Mouse (Mus musculus) megakaryocyte-erythroid progenitor cell, adult 5-6 weeks (primary cell): ENCODE measurements around the gene Mia. TPM values are rescaled to one million over a fixed set of nuclear protein-coding genes. Genes with fewer than 3 reads are reported as not detected.

Source experiments
- ATAC-seq: replicated peaks from 2 replicates; pipeline ENCODE4 v1.8.0; 2016; ENCODE audit warnings: mild to moderate bottlenecking, inconsistent platforms; ENCODE audit not compliant: severe bottlenecking, poor library complexity, low FRiP score, low TSS enrichment
- total RNA-seq, 2 experiments: library from RNA; stranded (forward) in 1 of 2; stranded (reverse) in 1 of 2; fragments of 200-1000, 215-1000 nt in 1 of 2; fragments of >200 nt in 1 of 2; fragmentation: Nextera tagmentation in 1 of 2; gene quantifications; 2 replicates each; pipeline ENCODE4 v1.2.3; 2014 to 2017

The Mia gene
- total RNA-seq, 2 experiments from 2014 or later = not detected

- ATAC-seq = no peak
Measured at GRCm38 (mm10) chr7:27192434-27192833, 11.5 kb upstream of the Mia start.

DNA sequence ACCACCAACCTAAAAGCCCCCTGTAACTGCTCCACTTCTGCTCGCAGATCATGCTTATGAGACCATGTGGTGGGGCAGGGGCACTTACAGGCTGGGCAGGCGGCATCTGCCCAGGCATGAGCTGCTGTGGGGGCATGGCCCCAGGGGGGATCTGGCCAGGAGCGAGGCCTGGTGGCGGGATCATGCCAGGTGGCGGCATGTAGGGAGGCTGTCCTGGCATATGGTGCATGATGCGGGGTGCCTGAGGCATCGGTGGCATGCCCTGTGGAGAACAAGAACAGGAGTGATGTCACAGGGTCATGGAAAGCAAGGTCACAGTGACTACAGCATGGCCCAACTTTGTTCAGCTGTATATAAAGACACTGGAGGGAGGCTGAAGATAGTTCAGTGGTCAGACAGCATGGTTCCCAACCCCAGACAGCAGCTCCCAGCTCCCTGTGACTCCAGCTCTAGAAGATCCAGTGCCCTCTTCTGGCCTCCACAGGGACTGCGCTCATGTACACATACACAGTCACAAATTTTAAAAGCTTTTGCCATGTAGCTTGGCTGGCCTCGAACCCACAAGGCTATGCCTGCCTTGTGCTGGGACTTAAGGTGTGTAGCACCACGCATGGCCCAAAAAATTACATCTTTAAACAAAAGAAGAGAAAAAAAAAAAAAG is 8.4 kb upstream of the Mia start:
- 0 out of 2 replicates have a peak, but pooled peaks have one; percentile 16 for ATAC-seq

GRCm38 (mm10) chr7:27185986-27186385 is 5.0 kb upstream of the Mia start:
- ATAC-seq = no peak

DNA sequence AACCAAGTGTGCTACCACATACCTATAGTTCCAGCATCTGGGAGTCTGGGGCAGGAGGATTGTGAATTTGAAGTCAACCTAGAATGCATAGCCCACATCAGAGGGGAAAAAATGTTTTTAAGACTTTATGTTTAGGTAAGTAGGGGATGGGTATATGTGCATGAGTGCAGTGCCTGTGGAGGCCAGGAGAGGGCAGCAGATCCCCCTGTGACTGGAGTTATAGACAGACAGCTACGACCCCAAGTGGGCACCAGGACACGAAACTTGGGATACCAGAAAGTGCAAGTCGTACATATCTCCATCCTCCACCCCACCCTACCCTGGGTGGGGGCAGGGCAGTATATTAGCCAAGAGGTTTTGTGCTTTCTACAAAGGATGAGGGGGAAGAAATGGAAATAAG is 4.0 kb upstream of the Mia start:
- ATAC-seq = peak; percentile 76

- no peak for ATAC-seq
Measured at GRCm38 (mm10) chr7:27182498-27182897, 1.5 kb upstream of the Mia start.

DNA sequence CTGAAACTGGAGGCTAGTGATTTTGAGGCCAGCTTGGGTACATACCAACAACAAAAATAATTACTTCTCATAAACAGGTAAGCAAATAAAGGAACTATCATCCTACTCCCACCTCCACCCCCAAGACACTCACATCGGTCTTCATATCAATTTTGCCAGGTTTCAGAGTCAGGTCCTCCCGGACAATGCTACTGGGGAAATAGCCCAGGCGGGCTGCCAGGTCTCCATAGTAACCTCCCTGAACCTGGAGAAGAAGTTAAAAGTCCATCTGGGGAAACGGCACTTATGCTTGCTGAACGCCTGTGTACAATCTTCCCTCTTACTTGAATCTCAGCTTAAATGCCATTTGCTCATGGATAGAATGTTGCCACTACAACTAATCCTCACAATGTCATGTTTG is 921 bp downstream of the Mia start:
- no peak for ATAC-seq

GRCm38 (mm10) chr7:27179217-27179918 is 1.6 kb downstream of the Mia start:
- no peak for ATAC-seq

DNA sequence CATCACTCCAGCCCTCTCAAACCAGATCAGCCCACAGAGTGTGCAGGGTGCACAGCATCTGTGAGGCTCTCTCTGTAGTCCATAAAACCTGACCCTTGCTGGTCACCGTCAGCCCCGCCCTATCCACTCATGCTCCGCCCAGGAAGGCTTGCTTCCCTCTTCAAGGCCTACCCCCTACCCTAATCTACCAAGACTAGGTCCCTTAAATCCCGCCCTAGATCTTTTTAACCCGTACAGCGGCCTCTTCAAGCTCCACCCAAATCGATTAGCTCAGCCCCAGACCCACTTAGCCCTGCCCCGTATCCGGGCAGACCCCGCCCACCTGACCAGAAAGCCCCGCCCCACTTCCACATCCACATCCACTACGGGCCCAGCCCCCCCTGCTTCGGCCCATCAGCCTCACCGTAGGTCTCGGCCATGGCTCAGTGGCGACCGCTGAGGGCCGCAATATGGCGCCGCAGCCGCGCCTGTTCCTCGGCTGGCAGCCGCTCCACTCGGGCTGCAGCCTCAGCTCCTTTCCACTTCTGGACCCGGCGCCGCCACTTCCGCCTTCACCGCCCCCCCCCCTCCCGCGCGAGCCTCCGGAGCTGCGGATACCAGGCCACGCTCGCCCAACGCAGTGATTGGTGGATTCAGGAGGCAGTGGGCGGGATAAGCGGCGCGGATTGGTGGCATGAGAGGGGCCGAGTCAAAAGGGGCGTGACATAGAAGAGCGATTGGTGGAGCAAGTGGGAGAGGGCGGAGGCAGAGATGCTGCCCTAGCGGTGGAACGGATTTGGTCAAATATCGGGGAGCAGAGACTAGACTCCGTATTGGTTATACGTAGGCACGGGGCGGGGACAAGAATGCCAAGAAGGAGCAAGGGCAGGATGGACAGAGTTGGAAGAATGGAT is 2.4 kb downstream of the Mia start, which contains the start of gene Rab4b:
Gene Rab4b (minus strand): TSS at position 573 of the 893 bp plus-strand sequence.
- peak; percentile 96 for ATAC-seq

DNA sequence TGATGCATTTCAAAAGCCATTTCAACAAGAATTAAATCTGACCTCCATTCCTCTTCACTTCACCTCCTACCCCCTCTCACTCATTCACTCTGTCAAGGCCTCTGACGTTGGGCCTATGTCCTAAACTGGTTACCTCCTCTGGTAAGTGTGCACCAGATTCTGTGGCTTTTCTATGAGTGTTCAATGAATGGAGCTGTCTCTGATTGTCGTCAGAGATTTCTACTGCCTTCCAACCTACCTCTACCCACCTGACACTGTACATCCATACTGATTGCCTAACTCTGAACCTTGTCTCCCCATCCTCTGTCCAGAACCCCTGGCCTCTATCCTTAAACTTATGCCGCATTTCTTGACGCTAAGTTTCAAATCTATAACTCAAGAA is 3.0 kb downstream of the Mia start:
- no peak for ATAC-seq

DNA sequence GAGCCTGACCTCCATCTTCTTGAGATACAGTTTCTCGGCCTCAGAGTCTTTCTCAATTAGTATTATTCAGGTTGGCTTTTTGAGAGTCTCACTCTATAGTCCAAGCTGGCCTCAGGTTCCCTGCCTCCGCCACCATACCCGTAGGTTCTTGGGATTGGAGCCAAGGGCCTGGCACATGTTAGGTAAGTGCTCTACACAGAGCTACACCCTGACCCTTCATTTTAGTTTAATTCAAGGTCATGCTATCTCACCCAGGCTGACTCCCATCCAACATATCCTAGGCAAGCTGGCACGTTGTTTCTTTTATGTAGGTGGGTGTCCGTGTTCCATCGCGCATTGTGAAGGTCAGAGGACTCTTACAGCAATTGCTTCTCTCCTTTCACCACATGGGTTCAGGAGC is 6.1 kb downstream of the Mia start:
- no peak for ATAC-seq

- ATAC-seq = no peak
Measured at GRCm38 (mm10) chr7:27174496-27174895, 6.5 kb downstream of the Mia start.

GRCm38 (mm10) chr7:27170981-27171380 is 10.0 kb downstream of the Mia start:
- ATAC-seq = no peak

DNA sequence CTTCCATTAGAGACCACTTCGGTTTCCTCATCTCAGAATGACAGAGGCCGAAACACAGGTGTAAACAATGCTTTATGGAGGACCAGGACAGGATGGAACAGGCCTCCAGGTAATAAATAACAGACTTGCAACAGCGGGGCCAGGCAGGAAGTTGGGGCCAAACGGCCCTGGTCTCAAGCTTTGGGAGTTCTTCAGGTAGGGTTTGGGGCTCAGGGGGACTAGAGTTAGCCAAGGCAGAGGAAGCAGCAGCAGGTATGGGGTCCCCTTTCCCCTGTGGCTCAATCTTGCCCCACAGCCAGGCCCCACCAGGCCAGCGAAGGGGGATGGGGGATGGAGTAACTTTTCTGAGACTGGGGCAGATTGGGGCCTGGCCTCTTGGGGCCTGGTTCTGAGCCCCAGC is 12.6 kb downstream of the Mia start:
- no peak for ATAC-seq

DNA sequence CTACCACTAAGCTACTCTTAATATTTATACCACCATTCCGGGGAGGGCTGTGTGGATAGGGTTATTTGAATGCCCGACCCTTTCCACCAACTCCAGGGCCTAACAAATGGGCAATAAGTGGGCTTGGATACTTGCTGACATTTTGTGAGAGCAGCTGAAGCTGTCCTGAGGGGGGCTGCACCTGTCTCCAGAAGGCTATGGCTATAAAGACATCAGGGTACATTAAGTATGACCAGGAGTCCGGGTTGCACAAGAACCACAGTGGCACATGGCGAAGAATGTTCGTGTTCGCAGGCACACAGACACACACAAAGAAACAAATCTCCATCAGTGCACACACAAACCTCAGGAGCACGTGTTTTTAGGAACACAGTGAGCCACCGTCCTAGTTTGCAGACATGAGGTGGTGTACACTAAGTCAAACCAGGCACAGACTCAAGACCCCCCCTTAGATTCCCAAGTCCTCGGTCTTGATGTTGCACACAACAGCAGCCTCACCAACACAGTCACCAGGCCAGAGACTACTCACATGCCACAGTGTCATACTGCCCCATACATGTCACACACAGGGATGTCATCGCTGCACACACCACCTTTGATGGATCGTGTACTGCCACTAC is 13.4 kb downstream of the Mia start:
- ATAC-seq = no peak

- ATAC-seq = peak; percentile 75
Measured at GRCm38 (mm10) chr7:27166614-27167474, 14.1 kb downstream of the Mia start, which contains the start of gene Egln2. TSS of gene Egln2 (minus strand) at chr7:27166802.

- peak; percentile 49 for ATAC-seq
Measured at GRCm38 (mm10) chr7:27166229-27166613, 14.7 kb downstream of the Mia start.

GRCm38 (mm10) chr7:27165696-27166095 is 15.3 kb downstream of the Mia start:
- no peak for ATAC-seq

- no peak for ATAC-seq
Measured at GRCm38 (mm10) chr7:27165007-27165655, 15.8 kb downstream of the Mia start.
